Mouse (Mus musculus): ENCODE measurements around the gene Cby1.

Gene Cby1

DNA sequence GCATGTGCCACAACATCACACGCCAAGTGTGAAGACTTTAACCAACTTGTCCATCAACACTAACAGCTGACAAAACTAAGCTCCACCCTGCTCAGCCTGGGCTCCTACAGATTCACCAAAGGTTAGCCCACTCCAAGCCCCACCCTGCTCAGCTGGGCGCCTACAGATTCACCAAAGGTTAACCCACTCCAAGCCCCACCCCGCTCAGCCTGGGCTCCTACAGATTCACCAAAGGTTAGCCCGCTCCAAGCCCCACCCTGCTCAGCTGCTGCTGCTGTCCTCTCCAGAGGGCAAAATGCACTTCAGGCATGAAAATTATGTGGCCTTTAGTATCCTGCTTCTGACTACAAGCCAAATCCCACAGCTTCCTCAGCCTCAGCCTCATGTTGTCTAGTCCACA lies 23.0 kb downstream of the Cby1 start:
- DNase-seq, result no peak

DNA sequence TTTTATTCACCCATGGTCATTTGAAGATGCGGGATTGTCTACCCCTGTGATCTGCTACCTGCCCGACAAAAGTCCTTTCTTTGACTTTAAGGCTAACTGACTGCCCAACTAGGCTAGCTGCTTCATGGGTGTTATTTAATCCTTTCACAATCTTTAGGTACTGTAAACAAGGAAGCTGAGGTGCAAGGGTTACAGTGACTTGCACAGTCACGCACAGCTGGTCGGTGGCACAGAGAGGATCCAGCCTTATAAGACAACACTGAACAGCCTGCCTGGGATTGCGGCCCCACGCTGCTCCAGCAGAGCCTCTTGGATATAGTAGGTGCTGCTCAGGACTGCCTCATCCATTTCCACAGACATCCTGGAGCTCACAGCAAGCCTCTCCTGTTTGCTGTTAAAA lies 24.1 kb downstream of the Cby1 start:
- DNase-seq, result no peak

GRCm38 (mm10) chr15:79683707-79684465 lies 24.9 kb downstream of the Cby1 start:
- DNase-seq, result peak; percentile 90

DNA sequence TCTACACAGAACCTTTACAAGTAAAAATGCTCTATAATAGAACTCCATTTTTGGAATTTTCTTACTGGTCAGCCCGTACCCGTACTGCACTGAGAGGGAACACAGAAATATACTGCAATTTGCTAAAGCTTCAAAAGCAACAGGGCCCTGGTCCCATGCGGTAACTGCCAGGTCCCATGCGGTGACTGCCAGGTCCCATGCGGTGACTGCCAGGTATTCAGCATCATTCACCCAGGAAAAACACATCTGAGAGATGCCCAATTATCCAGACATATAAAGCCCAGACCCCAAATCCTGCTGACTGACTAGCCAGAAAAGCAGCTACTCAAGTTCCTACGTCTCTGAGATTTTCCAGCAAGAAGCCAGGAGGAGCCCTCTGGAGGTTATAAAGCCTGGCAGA lies 25.6 kb downstream of the Cby1 start:
- DNase-seq, result no peak

DNA sequence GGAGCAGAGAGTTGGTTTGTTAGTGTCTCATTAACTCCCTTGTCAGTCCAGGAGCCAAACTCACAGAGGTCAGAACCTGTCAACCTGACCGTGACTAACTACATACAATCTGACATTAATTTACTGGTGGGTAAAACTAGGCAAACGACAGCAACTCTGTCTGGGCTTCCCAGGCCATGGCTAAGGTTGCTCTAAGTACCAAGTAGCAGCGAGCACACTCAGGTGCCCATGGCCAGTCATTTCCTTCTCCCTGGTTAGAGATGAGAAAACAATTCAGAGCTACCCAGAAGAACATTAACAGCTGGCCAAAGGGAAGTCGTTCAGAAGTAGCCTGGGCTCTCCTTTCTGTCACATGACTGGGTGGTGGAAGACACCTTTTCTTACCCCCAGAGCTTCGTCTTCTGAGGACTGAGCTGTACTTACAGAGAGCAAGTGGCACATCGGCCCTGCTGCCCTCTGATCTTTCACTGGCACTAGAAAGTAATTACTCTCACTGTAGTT lies 26.2 kb downstream of the Cby1 start:
- DNase-seq, result no peak

DNA sequence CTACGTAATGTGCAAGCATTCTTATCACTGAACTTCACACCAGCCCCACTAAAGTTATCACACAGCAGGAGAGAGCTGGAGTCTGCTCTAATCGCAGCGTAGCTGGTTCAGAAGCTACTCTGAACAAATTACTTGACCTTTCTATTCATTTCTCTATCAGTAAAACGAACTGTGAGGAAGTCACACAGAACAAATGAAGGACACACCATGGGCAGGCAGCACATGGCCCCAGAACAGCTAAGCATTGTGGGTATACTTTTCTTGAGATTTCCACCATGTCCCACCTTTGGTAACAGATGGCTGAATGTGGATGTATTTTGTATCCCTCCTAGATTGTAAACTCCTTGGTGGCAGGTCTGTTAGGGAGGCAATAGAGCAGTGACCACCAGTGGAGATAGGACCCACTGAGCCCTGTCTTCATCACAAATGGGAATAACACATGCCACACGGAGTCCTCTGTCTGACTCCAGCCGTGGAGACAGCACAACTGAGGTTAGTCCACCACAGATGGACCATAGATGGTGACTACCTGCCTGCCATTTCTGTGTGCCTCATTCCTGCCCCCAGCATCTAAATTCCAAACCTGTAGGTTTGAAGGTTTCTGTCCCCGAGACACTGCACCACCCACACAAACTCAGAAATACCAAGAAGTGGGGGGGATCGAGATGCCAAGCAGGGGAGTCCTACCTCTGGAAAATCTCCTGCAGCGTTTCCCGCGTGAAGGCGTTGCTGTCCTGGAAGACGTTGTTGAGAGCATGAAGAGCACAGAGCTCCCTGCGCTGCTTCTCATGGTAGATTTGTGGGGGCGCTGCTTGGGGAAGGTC lies 27.3 kb downstream of the Cby1 start:
- DNase-seq, result no peak

- DNase-seq, result peak; percentile 97
These were observed 28.2 kb downstream of the Cby1 start for GRCm38 (mm10) chr15:79687175-79687574.

DNA sequence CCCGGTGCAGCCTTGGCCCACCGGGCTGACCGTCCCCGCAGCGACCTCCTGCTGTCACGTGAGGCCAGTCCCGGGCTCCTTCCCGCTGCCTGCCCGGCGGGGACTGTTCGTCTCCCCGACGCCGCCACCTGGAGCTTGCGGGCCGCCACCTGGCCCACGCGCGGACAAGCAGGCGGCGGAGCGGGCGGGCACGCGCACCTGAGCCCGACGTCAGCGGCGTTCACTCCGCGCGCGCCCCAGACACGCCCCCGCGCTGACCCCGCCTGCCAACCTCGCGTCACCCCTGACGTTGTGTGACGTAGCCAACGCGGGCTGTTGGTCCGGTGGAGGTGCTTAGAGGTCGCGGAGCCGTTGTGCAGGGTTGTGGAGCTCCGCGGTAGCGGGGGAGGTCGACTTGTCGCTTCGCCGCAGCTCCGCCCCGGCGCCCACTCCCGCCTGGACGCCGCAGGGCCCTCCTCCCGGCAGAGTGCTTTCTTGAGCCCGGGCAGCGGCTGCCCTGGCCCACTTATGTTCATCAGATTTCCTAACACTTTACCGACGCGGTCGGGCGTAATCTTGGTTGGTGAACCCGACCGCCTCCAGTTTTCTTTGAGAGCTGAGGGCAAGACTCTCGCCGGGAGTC lies 28.8 kb downstream of the Cby1 start, which contains the start of gene Josd1:
Josd1 (minus strand) TSS at position 274 of the 622 bp plus-strand sequence.
- DNase-seq, result peak; percentile 100

DNA sequence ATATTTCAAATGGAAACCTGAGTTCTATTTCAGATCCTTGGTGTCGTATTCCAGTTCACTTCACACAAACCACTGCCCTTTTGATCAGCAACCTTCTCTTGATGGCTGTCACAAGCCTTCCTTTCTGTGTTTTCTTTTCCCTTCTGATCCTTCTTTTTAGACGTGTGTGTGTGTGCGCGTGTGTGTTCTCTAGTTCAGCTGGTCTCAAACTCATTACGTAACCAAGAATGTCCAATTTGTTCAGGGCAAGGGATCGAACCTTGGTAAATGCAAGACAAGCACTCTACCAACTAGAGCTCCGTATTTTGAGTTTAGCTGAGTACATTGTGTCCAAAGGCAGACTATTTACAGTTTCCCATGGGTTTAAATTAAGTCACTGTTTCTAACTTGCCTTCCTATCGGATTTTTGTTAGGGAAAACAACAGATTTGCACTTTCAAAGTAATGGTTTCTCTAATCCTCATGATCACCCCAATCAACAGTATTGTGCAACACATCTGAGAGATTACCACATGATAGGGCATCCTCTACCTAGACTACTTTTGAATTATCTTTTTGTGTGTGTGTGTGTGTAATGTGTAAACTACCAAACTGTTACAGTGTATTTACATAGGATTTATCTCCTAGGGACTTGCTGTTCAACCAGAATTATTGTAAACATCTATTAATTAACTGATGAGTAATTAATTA lies 29.4 kb downstream of the Cby1 start:
- DNase-seq, result no peak

GRCm38 (mm10) chr15:79689662-79690425 lies 30.8 kb downstream of the Cby1 start:
- DNase-seq, result no peak

- peak; percentile 100 for DNase-seq
These were observed 31.5 kb downstream of the Cby1 start, which contains the start of gene Gtpbp1 for GRCm38 (mm10) chr15:79690426-79691022. Gtpbp1 (plus strand) TSS chr15:79690845.

GRCm38 (mm10) chr15:79691023-79691508 lies 32.1 kb downstream of the Cby1 start:
- peak; percentile 97 for DNase-seq

- no peak for DNase-seq
These were observed 33.3 kb downstream of the Cby1 start for GRCm38 (mm10) chr15:79692334-79692733.

DNA sequence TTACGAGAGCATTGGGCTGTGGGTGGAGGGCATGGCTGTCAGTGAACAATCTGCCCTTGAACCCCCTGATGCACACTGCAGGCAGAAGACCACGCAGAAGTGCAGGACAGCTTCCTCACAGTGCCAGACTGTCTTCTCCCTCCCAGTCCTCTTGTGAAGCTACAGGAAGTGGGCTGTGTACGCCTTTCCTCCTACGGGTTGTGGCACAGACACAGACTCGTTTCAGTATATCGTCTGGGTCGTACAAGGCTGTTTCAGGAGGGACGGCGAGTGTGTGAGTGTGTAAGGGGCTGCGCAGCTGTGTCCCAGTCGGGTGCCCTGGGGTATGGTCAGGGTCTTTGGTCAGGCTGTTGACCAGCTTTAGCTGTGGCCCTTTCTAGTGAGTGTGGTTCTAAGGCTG lies 34.7 kb downstream of the Cby1 start:
- DNase-seq, result no peak

DNA sequence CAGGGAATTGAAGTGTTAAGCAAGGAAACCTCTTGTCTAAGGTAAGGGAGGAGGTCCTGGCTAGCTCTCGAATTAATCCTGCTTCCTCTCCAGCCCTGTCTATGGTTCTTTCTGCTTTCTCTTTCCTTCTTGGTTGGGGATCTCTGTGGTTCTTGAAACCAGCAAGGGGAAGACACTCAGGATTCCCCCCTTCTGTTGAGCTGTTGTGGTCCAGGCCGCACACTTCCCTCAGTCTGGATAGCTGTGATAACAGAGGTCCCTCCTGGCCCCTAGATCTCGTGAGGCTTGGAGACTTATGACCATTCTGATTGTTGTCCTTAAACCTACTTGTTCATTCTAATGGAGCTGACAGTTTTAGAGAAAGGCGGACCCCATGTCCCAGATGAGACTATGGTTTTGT lies 35.5 kb downstream of the Cby1 start:
- DNase-seq, result no peak

GRCm38 (mm10) chr15:79695516-79695915 lies 36.5 kb downstream of the Cby1 start:
- DNase-seq, result no peak

DNA sequence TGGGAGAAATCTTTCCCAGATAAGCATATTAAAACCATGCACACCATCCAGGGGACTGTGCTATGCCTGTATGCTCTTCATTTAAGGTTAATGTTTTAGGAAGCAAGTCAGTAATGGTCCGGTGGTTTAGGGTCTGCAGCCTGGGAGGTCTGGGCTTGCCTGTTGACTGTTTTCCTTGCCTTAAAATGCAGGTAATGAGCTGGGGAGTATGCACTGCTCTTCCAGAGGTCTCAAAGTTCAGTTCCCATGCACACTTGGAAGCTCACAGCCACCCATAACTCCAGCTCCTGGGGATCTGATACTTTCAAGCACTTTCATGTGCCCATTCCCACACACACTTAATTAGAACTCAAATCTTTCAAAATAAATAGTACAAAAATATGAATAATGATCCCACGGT lies 37.5 kb downstream of the Cby1 start:
- no peak for DNase-seq

DNA sequence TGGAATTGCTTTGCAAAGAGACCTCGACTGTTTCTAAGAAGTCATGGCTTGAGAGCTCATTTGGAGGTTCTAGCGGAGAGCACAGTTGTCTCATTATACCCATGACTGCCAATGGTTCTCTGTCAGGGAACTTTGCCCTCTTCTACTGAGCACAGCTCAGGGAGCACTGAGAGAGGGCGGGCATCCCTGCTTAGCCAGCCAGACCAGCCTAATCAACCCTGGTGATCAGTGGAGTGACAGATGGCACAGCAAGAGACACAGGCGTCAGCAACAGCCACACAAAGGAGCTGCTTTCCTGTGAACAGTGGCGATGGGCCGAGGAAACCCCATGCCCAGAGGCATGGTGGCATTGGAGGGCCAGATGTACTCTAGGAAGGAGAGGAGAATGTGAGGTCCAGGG lies 38.0 kb downstream of the Cby1 start:
- DNase-seq, result no peak

DNA sequence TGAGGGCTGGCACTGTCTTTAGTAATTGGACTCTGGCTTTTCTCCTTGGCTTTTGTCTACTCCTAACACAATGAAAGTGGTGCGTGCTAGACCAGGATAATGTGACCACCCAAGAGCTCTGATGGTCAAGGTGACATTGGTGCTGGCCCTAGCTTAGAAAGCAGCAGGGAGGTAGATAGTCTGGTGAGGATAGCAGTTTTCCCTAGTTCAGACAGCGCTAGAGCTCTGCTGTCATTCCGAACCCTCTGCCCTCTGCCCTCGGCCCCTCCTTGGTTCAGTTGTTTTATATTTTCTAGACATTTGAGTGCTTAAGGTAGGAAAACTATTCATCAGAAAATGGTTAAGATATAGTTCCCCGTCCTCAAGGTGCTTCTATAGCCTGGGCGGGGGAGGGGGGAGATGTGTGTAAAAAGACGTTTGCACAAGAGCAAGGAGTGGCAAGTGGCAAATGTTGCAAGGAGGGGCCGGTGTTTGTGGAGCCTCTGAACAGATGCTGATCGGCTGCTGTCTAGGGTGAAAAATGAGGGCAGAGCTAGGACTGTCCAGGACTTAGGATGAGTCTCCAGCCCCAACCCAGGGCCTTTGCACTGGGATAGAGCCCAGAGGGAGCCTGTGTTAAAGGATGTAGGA lies 38.7 kb downstream of the Cby1 start:
- no peak for DNase-seq

DNA sequence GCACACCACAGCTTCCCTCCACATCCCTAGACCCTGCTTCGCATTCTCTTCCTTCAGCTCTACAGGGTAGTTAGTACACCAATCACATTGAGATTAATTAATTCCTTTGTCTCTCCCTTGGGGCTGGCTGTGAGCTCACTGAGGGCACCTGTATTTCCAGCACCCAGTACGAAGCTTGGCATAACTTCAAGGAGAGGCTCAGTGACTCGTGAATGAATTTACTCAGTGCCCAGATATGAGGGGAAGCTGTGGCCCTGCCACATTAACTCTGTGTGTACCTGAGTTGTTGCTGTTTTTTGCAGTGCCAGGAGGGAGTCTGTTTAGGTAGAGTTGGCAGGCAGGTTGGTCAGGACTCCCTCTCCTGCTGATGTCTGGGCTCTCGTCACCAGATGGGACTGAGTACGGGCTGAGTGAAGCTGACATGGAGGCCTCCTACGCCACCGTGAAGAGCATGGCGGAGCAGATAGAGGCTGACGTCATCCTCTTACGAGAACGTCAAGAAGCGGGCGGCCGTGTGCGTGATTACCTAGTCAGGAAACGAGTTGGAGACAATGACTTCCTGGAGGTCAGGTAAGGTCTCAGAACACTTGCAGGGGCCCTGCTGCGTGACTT lies 47.7 kb downstream of the Cby1 start:
- no peak for DNase-seq
